Mouse (Mus musculus) E14TG2a.4 (cell line): Measurements from ENCODE around the gene Ap1ar.

Experiments used
- CTCF ChIP-seq: conservative IDR thresholded peaks from 2 replicates; pipeline ENCODE4 v1.5.1; 2014; ENCODE audit warnings: low read length
- NANOG ChIP-seq: IDR thresholded peaks from 2 replicates; pipeline ENCODE4 v1.6.1; 2014; ENCODE audit warnings: borderline replicate concordance, low read length, mixed read lengths
- POU5F1 ChIP-seq: IDR thresholded peaks from 2 replicates; pipeline ENCODE4 v1.6.1; 2014; ENCODE audit warnings: low read length, borderline replicate concordance

GRCm38 (mm10) chr3:127850776-127851646, 13.7 kb upstream of the Ap1ar start:
- TF ChIP-seq CTCF (no peak), NANOG (no peak), POU5F1 (no peak)
